Mouse (Mus musculus) embryonic facial prominence, embryonic 15.5 days (tissue): Measurements from ENCODE around the gene Iqsec1. TPM values are rescaled to one million over a fixed set of nuclear protein-coding genes. Genes with fewer than 3 reads are reported as not detected.

Experiments
- ATAC-seq: fragments of 200-750 bp; cut with Nextera tagmentation; 2 replicates; pipeline ENCODE4 v1.8.0; 2017; ENCODE audit warnings: low read depth, moderate TSS enrichment; ENCODE audit not compliant: insufficient number of reproducible peaks, low FRiP score, low TSS enrichment
- H3K27ac ChIP-seq: fragments of 300-500 bp; sonication (generic); replicated peaks from 2 replicates; pipeline ENCODE4 v1.5.1; 2015; ENCODE audit warnings: mild to moderate bottlenecking, inconsistent platforms
- H3K27me3 ChIP-seq: fragments of 300-500 bp; sonication (generic); 2 replicates; pipeline ENCODE4 v1.6.1; 2015; ENCODE audit warnings: inconsistent platforms
- H3K36me3 ChIP-seq: fragments of 300-500 bp; sonication (generic); 2 replicates; pipeline ENCODE4 v1.6.1; 2015; ENCODE audit warnings: mild to moderate bottlenecking, inconsistent platforms
- H3K4me1 ChIP-seq: fragments of 300-500 bp; sonication (generic); 2 replicates; pipeline ENCODE4 v1.6.1; 2015; ENCODE audit warnings: inconsistent platforms
- H3K4me2 ChIP-seq: fragments of 300-500 bp; sonication (generic); replicated peaks from 2 replicates; pipeline ENCODE4 v1.6.1; 2015; ENCODE audit warnings: mild to moderate bottlenecking, inconsistent platforms
- H3K4me3 ChIP-seq: fragments of 300-500 bp; sonication (generic); replicated peaks from 2 replicates; pipeline ENCODE4 v1.5.1; 2015; ENCODE audit warnings: mild to moderate bottlenecking, inconsistent platforms
- H3K9ac ChIP-seq: fragments of 300-500 bp; sonication (generic); 2 replicates; pipeline ENCODE4 v1.6.1; 2015; ENCODE audit warnings: inconsistent platforms
- H3K9me3 ChIP-seq: fragments of 300-500 bp; sonication (generic); replicated peaks from 2 replicates; pipeline ENCODE4 v1.6.1; 2016; ENCODE audit warnings: inconsistent platforms
- WGBS: fragments of 180-500 bp; shearing (Covaris S2); methylation state at CpG from one replicate; pipeline ENCODE4 v1.1.7; 2015; 5-methylcytosine and 5-hydroxymethylcytosine counted together
- polyA plus RNA-seq: library from polyadenylated mRNA; unstranded; fragments of >200 nt; fragmentation: Nextera tagmentation; extraction: Ambion mirVana; gene quantifications from 2 replicates; pipeline ENCODE4 v1.2.1, GENCODE M21; 2015

Gene Iqsec1
- polyA plus RNA-seq, 1 experiment from 2014 or later = 11.4 TPM

DNA sequence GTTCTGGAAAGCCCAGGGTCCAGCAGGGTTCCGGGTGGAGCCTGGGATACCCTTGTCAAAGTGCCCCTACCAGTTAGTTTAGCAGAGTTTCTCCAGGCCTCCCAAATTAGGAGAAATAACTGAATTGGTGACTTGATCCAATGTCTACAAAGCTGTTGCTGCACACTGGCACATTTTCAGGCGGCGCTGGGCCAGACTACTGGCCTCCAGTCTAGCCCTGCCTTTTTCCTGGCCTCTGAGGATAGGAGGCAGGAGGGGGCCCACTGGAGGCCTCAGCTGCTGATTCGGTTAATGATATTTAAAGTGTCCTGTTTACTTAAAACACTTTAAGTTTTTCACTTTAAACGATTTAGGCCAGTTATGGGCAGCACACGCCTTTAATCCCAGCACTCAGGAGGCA is 364.3 kb downstream of the Iqsec1 start:
- no peak overlapping the region for H3K4me2 ChIP-seq
- no peak for ATAC-seq
- no peak overlapping the region for H3K27ac ChIP-seq
- H3K9me3 ChIP-seq = no peaks in the 10 kb centered on the region
- no peaks in the 10 kb centered on the region for H3K36me3 ChIP-seq
- H3K4me1 ChIP-seq = no peaks in the 10 kb centered on the region
- no peaks in the 10 kb centered on the region for H3K27me3 ChIP-seq
- 78% methylated on average over 6 of the region's 6 CpGs for WGBS
- H3K9ac ChIP-seq = no peak overlapping the region
- H3K4me3 ChIP-seq = no peak overlapping the region

- no peak overlapping the region for H3K9ac ChIP-seq
- no peaks in the 10 kb centered on the region for H3K36me3 ChIP-seq
- no peak overlapping the region for H3K4me2 ChIP-seq
- H3K4me3 ChIP-seq = no peak overlapping the region
- WGBS = 76% methylated on average over 5 of the region's 5 CpGs
- no peaks in the 10 kb centered on the region for H3K27me3 ChIP-seq
- H3K4me1 ChIP-seq = no peaks in the 10 kb centered on the region
- H3K27ac ChIP-seq = no peak overlapping the region
- no peak for ATAC-seq
- H3K9me3 ChIP-seq = no peaks in the 10 kb centered on the region
These were observed 365.0 kb downstream of the Iqsec1 start for GRCm38 (mm10) chr6:90623456-90623836.

GRCm38 (mm10) chr6:90622758-90623455 is 365.6 kb downstream of the Iqsec1 start:
- Histone ChIP-seq H3K9ac (no peak overlapping the region), H3K4me1 (no peaks in the 10 kb centered on the region), H3K27ac (no peak overlapping the region), H3K36me3 (no peaks in the 10 kb centered on the region), H3K9me3 (no peaks in the 10 kb centered on the region), H3K4me2 (no peak overlapping the region), H3K4me3 (no peak overlapping the region), H3K27me3 (no peaks in the 10 kb centered on the region)
- 57% methylated on average over 11 of the region's 11 CpGs for WGBS
- no peak for ATAC-seq

- H3K9me3 ChIP-seq = no peaks in the 10 kb centered on the region
- H3K36me3 ChIP-seq = no peaks in the 10 kb centered on the region
- 67% methylated on average over 6 of the region's 6 CpGs for whole genome bisulfite sequencing
- H3K4me2 ChIP-seq = no peak overlapping the region
- no peak overlapping the region for H3K27ac ChIP-seq
- H3K4me1 ChIP-seq = no peaks in the 10 kb centered on the region
- no peaks in the 10 kb centered on the region for H3K27me3 ChIP-seq
- H3K9ac ChIP-seq = no peak overlapping the region
- no peak overlapping the region for H3K4me3 ChIP-seq
- ATAC-seq = no peak
These were observed 366.9 kb downstream of the Iqsec1 start for GRCm38 (mm10) chr6:90621584-90621890.

DNA sequence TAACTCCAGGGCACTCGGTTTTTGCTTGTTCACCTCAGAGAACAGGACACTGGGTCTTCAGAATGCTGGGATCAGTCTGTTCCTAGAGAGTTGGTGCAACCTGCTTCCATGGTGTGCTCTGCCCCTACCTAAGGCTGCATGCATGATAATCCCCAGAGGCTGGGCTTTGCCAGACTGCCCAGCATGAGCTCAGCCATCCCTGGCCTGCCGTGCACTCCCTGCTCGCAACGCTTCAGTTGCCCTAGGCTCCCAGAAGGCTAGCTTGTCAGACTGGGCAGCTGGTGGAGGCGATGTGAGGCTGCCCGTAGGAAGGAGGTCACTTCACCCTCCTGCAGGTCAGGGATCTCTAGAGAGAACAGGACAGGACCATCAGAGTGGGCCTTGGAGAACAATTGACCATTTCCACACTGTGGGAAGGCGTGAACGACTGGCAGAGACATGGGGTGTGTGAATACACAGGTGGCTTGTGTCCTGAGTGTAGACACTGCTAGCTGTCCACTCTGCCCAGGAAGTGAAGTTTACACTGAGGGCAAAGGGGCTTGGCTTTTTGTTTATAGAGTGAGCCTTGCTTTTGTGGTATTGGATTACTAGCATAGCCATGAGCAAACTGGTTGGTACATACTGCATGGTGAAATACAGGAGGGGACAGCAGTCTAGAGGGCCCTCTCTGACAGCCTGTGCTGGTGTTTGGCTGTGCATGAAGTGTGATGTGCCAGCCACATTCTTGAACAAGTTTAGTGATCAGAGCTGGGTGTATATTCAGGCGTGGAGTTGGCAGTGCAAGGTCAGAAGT is 367.5 kb downstream of the Iqsec1 start:
- 46% methylated on average over 9 of the region's 9 CpGs for WGBS
- no peak for ATAC-seq

GRCm38 (mm10) chr6:90619936-90620335 is 368.5 kb downstream of the Iqsec1 start:
- no peak overlapping the region for H3K9ac ChIP-seq
- H3K4me3 ChIP-seq = no peak overlapping the region
- 79% methylated on average over 5 of the region's 5 CpGs for WGBS
- no peak for ATAC-seq
- no peaks in the 10 kb centered on the region for H3K4me1 ChIP-seq
- H3K9me3 ChIP-seq = no peaks in the 10 kb centered on the region
- no peaks in the 10 kb centered on the region for H3K36me3 ChIP-seq
- no peak overlapping the region for H3K27ac ChIP-seq
- H3K4me2 ChIP-seq = no peak overlapping the region
- no peaks in the 10 kb centered on the region for H3K27me3 ChIP-seq

More for the DNA sequence above, 367.5 kb downstream of the Iqsec1 start:
- Histone ChIP-seq H3K27ac (no peak overlapping the region), H3K9me3 (no peaks in the 10 kb centered on the region), H3K36me3 (no peaks in the 10 kb centered on the region), H3K27me3 (no peaks in the 10 kb centered on the region), H3K9ac (no peak overlapping the region), H3K4me1 (no peaks in the 10 kb centered on the region), H3K4me3 (no peak overlapping the region), H3K4me2 (no peak overlapping the region)

- 76% methylated on average over 19 of the region's 19 CpGs for WGBS
- Histone ChIP-seq H3K9me3 (no peaks in the 10 kb centered on the region), H3K9ac (no peak overlapping the region), H3K27me3 (no peaks in the 10 kb centered on the region), H3K4me3 (no peak overlapping the region), H3K36me3 (no peaks in the 10 kb centered on the region), H3K27ac (no peak overlapping the region), H3K4me2 (no peak overlapping the region), H3K4me1 (0 out of 2 replicates have a peak, but pooled peaks cover 5% of the 10 kb centered on the region)
- ATAC-seq = no peak
These were observed 369.5 kb downstream of the Iqsec1 start for GRCm38 (mm10) chr6:90618821-90619636.

DNA sequence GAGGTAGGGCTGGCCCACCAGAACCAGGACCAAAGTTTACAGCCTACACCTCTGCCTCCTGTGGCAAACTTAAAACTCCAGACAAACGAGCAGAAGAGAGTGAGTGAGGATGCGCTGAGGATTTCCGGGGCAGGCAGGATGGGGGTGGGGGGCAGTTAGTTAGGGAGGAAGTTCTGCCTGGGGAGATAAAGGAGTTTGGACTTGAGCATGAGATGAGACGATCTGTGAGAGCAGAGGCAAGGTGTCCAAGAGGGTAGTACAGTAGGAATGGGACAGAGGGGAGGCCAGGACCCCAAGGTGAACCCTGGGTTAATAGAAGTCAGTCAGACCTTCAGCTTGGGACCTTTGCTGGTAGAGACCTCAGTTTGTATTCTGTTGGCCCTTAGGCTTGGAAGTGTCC is 370.2 kb downstream of the Iqsec1 start:
- Histone ChIP-seq H3K4me3 (no peak overlapping the region), H3K9ac (no peak overlapping the region), H3K9me3 (no peaks in the 10 kb centered on the region), H3K27ac (no peak overlapping the region), H3K4me2 (no peak overlapping the region), H3K27me3 (no peaks in the 10 kb centered on the region), H3K4me1 (0 out of 2 replicates have a peak, but pooled peaks cover 5% of the 10 kb centered on the region), H3K36me3 (no peaks in the 10 kb centered on the region)
- no peak for ATAC-seq
- WGBS = 72% methylated on average over 4 of the region's 4 CpGs

- H3K4me3 ChIP-seq = no peak overlapping the region
- 86% methylated on average over 6 of the region's 6 CpGs for WGBS
- no peaks in the 10 kb centered on the region for H3K27me3 ChIP-seq
- no peak overlapping the region for H3K4me2 ChIP-seq
- H3K9ac ChIP-seq = no peak overlapping the region
- H3K9me3 ChIP-seq = no peaks in the 10 kb centered on the region
- 0 out of 2 replicates have a peak, but pooled peaks cover 5% of the 10 kb centered on the region for H3K4me1 ChIP-seq
- no peak for ATAC-seq
- H3K36me3 ChIP-seq = no peaks in the 10 kb centered on the region
- H3K27ac ChIP-seq = no peak overlapping the region
These were observed 372.0 kb downstream of the Iqsec1 start for GRCm38 (mm10) chr6:90616481-90616880.

DNA sequence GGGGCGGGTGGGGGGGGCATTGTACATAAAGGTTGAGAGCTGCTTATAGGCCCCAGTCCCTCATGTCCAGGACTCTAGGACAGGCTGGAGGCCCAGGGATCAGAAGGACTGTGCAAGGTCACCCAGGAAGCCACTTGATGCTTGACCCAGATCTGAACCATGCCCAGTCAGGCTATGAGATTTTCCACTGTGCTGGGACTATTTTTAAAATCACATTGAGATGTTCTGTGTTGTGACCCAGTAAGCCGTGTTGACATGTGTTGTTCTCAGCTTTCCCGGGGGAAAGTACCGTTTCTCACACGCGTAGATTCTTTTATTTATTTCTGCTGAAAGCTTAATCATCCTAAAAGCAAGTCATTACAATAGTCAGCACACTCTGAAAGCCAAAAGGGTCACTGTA is 372.5 kb downstream of the Iqsec1 start:
- Histone ChIP-seq H3K4me2 (no peak overlapping the region), H3K9me3 (no peaks in the 10 kb centered on the region), H3K27ac (no peak overlapping the region), H3K4me3 (no peak overlapping the region), H3K36me3 (no peaks in the 10 kb centered on the region), H3K4me1 (0 out of 2 replicates have a peak, but pooled peaks cover 5% of the 10 kb centered on the region), H3K9ac (no peak overlapping the region), H3K27me3 (no peaks in the 10 kb centered on the region)
- ATAC-seq = no peak
- 83% methylated on average over 6 of the region's 6 CpGs for WGBS

DNA sequence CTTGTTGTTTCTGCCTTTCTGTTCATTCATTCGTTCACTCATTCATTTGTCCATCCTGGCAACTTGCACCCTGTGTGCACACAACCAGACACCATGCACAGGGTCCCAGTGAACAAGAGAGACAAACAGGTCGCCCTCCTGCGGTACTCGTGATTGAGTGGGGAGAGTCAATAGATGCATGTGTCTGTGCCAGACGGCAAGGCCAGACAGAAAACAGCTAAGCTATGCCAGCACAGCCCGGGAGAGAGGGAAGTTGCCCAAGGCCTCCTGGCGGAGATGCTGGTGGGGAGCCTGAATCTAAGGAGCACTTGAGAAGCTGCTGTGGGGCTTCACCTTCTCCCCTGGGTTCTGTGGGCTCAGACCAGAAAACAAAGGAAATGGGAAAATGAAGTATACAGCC is 373.1 kb downstream of the Iqsec1 start:
- WGBS = 75% methylated on average over 7 of the region's 7 CpGs
- no peaks in the 10 kb centered on the region for H3K36me3 ChIP-seq
- no peak overlapping the region for H3K4me3 ChIP-seq

More for the DNA sequence above, 373.1 kb downstream of the Iqsec1 start:
- H3K4me1 ChIP-seq = 0 out of 2 replicates have a peak, but pooled peaks cover 5% of the 10 kb centered on the region
- H3K9me3 ChIP-seq = no peaks in the 10 kb centered on the region
- no peak overlapping the region for H3K4me2 ChIP-seq
- ATAC-seq = no peak
- H3K27me3 ChIP-seq = no peaks in the 10 kb centered on the region
- no peak overlapping the region for H3K9ac ChIP-seq
- no peak overlapping the region for H3K27ac ChIP-seq
